Mouse (Mus musculus) yolk sac, embryonic 10.5 days (tissue): ENCODE measurements around the gene S100pbp.
"Not testable (repeated sequence)": the region's sequence is repeated elsewhere in the genome, so short reads cannot be mapped to it uniquely, and the experiment has no call there.

Source experiments
- DNase-seq: peaks from one replicate; pipeline ENCODE4 v3.0.0-alpha.2; 2017; ENCODE audit warnings: low spot score

S100pbp gene

GRCm38 (mm10) chr4:129220376-129221089, 31.0 kb upstream of the S100pbp start:
- no peak for DNase-seq

GRCm38 (mm10) chr4:129219198-129219597, 29.7 kb upstream of the S100pbp start:
- DNase-seq: no peak

- DNase-seq: no peak
These were observed 29.1 kb upstream of the S100pbp start for GRCm38 (mm10) chr4:129218569-129219175.

DNA sequence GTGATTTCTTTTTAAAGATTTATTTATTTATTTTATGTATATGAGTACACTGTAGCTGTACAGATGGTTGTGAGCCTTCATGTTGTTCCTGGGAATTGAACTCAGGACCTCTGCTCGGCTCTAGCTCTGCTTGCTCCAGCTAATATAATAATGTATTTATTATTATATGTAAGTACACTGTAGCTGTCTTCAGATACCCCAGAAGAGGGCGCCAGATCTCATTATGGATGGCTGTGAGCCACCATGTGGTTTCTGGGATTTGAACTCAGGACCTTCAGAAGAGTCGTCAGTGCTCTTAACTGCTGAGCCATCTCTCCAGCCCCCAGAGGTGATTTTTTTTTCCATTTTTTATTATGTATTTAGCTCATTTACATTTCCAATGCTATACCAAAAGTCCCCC, 23.0 kb upstream of the S100pbp start:
- DNase-seq: not testable (repeated sequence)

DNA sequence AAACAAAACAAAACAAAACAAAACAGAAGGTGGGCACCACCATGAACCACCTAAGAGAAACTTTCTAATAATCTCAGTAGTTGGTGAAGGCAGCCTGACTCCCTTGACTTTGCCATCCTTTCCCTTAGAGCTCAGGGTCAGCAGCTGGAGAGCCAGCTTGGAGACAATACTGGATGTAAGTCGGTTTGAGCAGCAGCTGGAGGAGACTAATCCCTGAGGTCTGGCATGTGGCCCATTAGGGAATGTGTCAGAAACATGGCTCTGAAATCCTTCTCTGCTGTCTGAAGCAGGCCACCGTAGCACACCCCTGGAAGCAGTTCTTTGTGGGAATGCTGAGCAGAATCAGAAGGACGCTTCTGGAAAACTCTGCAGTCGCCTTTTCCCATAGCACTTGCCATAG, 21.9 kb upstream of the S100pbp start:
- no peak for DNase-seq

DNA sequence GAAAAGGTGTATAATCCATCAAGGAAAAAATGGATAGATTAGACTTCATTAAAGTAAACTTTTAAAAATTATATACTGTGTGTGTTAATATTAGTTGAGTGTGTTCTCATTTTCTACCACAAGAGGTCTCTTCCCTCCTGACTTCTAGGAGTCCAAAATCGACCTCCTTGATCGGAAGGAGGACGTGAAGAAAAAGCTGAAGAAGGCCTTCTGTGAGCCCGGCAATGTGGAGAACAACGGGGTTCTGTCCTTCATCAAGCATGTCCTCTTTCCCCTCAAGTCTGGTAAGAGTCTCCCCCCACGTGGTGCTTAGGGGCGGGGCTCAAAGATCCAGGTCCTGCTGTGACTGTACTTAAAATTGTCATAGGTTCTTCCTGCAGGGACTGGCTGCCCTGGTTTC, 20.0 kb upstream of the S100pbp start:
- DNase-seq: no peak

DNA sequence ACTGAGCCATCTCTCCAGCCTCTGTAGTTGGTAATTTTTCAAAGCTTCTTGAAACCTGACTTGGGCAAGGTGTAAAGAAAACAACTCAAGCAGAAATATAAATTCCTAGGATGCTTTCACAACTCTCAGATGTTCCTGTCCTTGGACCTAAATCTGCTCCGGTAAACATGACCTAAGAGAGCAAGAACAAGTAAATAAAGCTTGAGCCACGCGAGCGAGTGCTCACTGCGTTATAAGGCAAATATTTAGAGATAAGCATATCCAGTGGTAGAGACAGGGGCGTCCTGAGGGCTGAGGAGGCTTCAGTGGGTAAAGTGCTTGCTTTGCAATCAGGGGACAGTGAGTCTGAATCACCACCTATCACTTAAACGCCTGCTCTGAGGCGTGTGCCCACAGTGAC, 17.3 kb upstream of the S100pbp start:
- DNase-seq: peak; percentile 59

- DNase-seq: no peak
These were observed 15.1 kb upstream of the S100pbp start for GRCm38 (mm10) chr4:129204655-129205054.

GRCm38 (mm10) chr4:129197514-129197913, 8.0 kb upstream of the S100pbp start:
- DNase-seq: no peak

DNA sequence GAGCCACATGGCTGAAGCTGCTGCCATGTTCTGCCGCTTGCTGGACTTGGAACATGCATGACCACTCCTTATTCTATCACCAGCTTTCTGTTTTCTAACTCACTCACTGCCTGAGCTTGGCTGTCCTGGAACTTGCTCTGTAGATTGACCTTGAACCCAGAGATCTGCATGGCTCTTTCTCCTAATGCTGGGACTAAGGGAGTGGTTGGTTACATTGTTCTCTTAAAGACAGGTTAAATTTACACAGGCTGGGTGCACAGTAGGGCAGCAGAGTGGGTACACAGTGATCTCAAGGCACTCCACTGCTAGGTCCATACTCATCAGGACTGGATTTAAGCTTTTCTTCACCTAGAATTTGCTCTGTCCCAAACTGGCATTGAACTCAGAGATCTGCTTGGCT, 4.8 kb upstream of the S100pbp start:
- no peak for DNase-seq

DNA sequence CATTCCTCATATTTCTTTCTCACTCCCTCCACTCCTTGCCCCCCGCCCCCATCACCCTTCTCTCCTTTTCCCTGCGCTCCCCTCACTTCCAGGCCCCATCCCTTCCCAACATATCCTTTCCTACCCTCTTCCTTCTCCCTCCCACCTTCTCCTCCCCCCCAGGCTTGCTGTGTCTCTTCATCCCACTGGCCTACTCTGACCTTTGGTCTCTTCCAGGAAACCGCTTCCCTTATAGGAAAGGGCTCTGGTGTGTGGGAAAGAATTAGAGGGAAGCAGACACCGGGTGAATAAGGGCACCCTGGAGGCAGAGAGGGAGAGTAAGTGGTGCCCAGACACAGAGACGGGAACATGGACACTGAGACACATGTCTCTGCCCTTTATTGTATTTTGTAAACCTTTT, 2.2 kb upstream of the S100pbp start:
- peak; percentile 59 for DNase-seq

- peak; percentile 41 for DNase-seq
These were observed 1.0 kb upstream of the S100pbp start for GRCm38 (mm10) chr4:129190538-129190937.

- no peak for DNase-seq
These were observed 555 bp downstream of the S100pbp start for GRCm38 (mm10) chr4:129188803-129189541.

DNA sequence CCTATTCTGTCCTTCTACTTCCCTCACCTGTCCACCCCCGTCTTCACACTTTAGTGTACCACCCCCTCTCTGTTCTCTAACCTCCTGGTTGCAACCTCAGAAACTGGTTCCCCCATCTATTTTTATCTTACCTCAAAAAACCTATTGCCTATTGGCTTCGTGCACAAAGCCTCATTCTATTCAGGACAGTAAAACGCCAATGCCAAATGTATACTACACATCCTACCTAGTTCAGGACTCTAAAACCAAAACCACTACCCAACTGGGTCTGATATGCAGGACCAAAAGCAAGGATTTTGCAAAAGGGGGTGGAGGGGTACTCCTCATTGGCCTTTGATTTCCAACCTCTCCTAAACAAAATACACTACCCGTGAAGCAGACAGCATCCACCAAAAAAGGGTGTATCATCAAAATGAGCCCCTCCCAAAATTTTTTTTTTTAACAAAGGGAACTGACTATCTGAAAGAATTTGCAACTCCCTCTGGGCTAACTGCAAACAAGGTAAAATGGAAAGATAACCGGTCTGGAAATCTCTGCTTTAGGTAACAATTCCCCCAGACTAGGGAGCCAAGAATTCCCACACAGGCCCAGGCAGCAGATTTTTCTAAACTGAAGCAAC, 1.4 kb downstream of the S100pbp start:
- no peak for DNase-seq

DNA sequence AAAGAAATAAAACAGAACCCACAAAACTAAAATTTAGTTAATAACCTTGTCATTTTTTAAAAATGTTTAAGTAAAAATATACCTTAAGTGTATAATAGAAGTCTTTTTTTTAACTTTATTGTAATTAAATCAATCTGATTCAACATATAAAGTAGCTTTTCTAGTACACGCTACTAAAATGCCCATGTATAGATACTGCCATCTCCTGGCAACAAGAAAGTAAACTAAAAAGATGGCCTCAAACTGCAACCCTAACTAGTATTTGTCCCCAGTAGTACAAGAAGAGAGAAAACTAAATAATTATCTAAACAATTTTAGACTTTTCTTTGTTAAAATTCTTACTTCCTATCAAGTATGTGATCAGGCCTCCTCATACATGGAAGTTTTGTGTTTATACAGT, 10.0 kb downstream of the S100pbp start:
- no peak for DNase-seq

DNA sequence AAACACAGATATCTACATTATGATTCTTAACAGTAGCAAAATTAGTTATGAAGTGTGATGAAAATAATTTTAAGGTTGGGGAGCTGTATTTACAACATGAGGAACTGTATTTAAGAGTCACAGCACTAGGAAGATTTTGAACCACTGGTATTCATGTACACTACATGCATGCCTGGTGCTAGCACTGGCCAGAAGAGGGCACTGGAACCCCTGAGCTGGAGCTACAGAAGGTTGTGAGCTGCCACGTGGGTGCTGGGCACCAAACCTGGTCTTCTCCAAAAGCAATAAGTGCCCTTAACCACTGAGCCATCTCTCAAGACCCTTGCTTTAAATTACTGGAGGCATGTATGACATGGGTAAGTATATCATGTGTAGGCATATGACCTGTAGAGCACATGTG, 17.0 kb downstream of the S100pbp start:
- DNase-seq: no peak

DNA sequence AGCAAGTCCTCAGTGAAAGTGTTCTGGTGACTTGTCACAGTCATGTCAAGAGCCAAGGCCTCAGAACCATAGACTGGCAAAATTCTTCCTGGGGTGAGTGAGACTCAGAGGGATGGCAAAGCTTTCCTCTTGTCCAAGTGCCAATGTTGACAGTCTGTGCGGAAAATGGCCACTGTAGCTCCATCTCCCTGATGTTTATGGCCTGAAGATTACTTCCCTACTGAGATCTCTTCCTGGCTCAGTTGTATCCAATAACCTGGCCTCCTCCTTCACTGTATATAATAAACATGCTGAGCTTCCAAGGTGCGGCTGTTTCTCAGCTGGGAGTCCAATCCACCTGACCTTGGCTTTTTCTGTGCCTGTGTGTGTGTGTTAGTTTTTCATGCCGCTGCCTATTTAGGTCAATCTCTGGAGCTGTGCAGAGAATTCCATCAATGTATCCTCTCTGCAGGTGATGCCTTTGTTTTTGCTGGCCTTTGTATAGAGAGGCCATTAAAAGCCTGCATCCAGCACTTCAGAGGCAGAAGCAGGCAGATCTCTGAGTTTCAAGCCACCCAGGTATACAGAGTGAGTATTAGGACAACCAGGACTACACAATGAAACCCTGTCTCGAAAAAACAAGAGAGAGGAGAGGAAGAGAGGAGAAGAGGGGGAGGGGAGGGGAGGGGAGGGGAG, 27.8 kb downstream of the S100pbp start:
- DNase-seq: no peak

- DNase-seq: no peak
These were observed 28.5 kb downstream of the S100pbp start for GRCm38 (mm10) chr4:129161076-129161475.

GRCm38 (mm10) chr4:129158549-129158948, 31.0 kb downstream of the S100pbp start:
- no peak for DNase-seq

DNA sequence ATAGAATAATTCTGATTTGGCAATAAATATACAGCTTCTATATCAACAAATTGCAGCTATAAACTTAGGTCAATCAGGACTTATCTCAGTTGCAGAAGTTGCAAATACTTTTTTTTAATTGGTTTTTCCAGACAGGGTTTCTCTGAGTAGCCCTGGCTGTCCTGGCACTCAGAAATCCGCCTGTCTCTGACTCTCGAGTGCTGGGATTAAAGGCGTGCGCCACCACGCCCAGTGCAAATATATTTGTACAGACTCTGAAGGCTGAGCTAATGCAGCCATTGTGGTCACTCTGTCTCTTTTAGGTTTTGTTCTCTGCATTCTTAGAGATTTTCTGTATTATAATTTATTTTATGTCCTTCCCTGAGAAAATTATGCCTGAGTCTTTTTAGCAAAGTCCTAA, 32.0 kb downstream of the S100pbp start:
- no peak for DNase-seq

DNA sequence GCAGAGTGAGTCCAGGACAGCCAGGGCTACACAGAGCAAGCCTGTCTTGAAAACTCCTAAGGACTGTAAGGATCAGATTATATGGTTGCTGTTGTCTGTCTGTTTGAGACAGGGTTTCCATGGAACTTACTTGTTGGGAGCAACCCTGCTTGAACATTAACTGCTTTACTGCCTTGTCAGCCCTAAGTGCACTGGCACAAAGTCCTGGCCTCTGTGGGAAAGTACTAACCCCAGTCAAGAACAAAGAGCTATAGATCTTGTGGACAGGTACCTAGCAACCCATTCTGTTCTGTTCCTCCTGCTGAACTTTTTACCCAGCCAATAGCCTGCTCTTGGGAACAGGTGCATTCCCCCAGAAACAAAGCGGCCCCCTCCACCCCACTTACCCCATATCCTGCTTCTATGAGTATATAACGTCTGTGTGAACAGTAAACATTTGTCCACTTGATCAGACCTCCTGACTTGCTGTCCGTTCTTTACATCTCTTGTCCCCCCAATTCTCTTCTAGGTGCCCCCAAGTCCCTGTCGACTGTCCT, 38.2 kb downstream of the S100pbp start:
- peak; percentile 69 for DNase-seq

- no peak for DNase-seq
These were observed 40.2 kb downstream of the S100pbp start for GRCm38 (mm10) chr4:129149321-129149720.
